Mouse (Mus musculus): Measurements from ENCODE around the gene Grwd1. TPM values are rescaled to one million over a fixed set of nuclear protein-coding genes. Genes with fewer than 3 reads are reported as not detected.

Gene Grwd1
- 27.3 and 27.6 TPM in 2 replicates for polyA plus RNA-seq (2015; fragmentation: Nextera tagmentation; extraction: Ambion mirVana)

DNA sequence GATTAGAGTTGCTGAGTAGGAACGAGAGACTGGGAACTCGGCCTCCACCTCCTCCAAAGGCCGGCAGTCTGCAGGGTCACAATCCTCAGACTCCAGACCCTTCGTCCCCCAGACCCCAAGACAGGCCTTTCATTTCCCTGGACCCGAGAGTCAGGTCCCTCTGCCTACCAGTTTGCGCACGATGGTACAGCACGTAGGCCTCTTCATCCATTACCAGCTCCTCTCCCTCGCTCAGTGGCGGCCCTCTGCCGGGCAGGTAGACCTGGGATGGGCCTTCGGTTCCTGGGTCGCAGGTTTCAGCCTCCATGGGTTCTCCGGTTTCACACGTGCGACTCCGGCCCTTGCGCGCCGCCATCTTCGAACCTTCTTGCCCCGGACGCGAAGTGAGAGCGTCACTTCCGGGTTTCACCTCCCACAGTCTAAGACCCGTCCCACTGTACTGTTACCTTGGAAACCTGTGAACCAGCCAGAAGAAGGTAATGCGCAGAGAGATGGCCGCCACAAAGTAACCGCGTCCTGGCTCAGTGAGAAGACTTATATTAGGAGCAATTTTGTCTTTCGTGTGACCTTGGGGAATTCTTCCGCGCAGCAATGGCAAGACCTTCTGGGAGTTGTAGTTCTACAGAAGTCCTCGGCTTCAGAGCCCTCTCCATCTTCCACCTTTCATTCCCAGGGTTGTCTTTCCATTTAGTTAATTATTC, at the start of gene Grwd1:
Grwd1 (minus strand) TSS at position 518 of the 701 bp plus-strand sequence.

DNA sequence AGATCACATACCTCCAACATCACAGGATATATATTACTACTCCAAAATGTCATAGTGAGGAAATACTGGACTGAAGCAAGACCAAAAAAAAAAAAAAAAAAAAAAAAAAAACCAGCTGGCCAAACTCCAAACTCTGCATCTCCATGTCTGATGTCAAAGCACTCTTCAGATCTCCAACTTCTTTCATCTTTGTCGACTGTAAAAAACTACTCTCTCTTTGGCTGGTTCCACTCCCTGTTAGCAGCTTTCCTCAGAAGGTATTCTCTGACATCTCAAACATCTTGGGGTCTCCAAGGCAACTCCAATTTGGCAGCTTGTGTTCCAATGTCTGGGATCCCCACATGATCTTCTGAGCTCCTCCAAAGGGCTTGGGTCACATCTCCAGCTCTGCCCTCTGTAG, 47.5 kb upstream of the Grwd1 start, which contains the start of gene Grin2d:
Grin2d (minus strand) TSS at position 101 of the 400 bp plus-strand sequence.

DNA sequence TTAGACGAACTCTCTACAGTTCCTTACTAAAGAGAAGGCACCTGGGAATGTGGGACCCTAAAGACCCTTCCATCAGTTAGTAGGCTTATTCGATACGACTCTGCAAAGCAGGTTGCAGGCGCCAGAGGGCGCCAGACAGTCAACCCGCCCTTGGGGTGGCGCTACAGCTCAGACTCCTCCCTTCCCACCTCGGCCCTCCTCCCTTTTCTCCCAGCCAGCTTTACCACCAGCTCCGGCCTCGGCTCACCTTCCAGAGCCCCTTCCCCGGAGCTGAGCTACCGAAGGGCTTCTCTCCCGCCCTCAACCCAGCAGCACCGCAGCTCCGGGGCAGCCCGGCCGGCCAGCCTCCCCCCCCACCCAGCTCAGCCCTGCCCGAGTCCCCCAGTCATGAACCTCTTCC, 41.9 kb upstream of the Grwd1 start, which contains the start of gene Kdelr1:
Kdelr1 (plus strand) TSS at position 149 of the 400 bp plus-strand sequence.

DNA sequence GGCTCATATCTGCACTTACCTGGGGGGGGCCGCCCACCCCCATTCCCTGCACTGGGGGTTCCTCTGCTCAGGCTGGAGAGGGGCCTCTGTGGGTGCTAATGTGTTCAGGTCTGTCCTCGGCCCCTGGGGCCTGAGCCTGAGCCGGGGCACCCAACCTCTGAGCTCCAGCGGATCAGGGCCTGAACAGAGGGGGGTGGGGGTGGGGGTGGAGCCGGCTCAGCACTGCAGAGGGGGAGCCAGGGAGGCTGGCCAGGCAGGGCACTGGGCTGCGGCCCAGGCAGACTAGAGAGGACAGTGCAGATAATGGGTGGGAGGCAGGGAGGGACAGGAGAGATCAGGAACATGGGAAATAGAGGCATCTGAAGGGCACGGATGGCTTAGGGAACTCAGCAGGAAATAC, 6.1 kb downstream of the Grwd1 start, which contains the start of gene Kcnj14:
Kcnj14 (minus strand) TSS at position 185 of the 400 bp plus-strand sequence.

DNA sequence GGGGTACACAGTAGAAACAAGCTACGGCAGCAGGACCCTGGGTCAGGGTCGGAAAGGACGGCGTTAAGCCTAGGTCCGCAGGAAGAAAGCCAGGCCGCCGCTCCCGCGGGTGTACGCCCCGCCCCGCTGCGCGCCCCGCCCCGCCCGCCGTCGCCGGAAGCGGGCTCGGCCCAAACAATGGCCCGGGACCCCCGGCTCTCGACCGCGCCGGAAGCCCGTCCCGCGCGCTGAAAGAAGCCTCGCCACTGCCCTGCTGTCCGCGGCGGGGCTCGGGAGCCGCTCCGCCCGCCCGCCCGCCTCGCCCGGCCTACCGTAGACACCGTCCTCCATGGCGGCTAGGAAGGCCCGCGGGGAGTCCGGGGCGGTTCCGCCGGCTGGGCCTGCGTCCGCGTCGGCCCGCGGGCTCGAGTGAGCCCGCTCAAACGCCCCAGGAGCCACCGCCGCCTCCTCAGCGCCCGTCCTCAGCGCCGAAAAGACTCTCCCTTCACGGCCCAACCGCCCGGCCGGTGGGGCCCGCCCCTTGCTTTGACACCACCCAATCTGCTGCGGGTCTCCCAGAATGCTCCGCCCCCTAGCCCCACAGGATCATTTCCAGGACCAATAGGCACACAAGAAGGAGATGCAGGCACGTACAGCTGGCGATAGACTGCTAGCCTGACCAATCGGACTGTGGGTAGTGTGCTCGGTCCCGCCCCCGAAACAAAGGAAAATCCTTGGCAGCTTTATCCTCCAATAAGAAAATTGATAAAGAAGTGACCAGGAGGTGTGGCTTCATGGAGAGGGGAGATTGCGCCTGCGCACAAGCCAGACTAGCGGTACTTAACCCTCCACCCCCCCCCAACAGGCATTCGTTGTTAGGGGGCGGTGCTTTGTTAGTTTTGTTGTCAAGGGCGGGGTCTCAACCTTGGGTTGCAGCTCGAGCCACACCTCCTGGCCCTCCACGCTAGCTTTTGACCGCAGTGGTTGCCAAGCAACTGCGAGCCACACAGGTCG, 16.7 kb downstream of the Grwd1 start, which contains the start of gene Cyth2:
Cyth2 (minus strand) TSS at position 795 of the 993 bp plus-strand sequence.

DNA sequence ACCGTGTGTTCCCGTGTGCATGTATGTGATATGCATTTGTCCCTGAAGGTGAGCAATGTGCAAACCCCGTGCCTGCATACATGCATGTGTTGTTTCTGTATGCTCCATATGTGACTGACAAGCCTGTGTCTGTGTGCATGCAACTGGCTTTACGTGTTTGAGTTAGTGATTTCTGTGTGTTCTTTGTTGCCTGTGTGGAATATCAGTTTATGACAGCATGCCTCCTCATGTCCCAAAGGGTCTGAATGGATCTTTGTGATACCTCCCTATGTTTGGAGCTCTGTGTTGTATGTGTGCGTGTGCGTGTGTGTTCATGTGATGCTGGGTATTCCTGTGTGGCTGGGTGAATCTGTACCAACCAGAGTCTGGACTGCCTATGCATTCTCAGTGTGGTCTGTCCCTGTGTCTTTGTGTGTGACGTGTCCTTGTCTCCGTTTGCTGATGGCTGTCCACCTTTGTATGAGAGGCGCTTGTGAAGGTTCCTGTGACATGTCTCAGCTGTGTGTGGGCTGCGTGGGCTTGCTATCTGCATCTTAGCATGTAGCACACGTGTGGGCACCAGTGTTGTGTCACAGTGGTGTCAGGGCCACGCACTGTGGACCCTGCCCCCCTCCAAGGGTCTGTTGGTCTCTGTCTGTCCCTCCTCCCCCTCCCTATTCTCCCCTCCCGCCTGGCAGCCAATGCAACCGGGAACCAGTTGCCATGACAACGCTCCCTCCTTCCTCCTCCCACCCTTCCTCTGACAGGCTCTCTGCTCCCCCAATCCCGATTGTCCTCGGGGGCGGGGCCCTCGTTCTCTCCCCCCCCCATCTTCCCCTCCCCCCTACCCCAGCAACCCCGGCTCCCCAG, 46.0 kb downstream of the Grwd1 start, which contains the start of gene Sult2b1:
Sult2b1 (minus strand) TSS at position 146 of the 849 bp plus-strand sequence.

DNA sequence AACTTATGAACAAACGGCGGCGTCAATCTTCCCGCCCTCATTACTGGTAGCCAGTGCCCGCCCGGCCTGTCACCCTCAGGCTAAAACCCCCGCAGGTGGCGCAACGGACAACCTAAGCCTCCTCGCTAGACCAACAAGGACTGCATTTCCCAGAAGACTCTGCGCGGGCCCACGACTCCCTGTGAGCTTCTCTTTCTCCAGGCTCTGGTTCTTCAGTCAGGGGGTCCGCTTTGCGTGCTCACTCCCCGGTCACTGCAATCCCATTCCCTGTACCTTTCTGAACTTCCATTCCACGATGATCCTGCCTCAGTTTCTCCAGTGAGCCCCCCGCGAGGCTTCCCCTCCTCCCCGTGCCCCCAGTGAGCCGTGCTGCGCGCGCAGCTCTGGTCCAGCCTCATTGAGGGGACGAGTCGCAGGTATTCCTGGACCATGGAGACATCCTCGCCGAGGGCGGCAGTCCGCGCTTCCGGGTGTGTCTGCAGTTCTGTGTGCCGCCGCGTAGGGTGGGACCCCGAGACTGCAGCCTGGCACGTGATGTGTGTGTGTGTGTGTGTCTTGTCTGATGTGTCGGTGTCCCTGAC, 47.1 kb downstream of the Grwd1 start, which contains the start of gene Lmtk3:
Lmtk3 (plus strand) TSS at position 228 of the 581 bp plus-strand sequence.

Other genes starting within 250 kb of the Grwd1 start
- 0.18 TPM in 1 of 2 replicates, not detected in the other for gene Fgf21, start 215.5 kb downstream of the Grwd1 start, polyA plus RNA-seq (2015; fragmentation: Nextera tagmentation; extraction: Ambion mirVana)
- 0.05 TPM in 1 of 2 replicates, not detected in the other for gene Fut1, start 213.7 kb downstream of the Grwd1 start, polyA plus RNA-seq (2015; fragmentation: Nextera tagmentation; extraction: Ambion mirVana)
- gene Izumo1, start 209.1 kb downstream of the Grwd1 start, polyA plus RNA-seq (2015; fragmentation: Nextera tagmentation; extraction: Ambion mirVana) = 0.06 TPM in 1 of 2 replicates, not detected in the other
- 10.3 and 13.9 TPM in 2 replicates for gene Rasip1, start 203.5 kb downstream of the Grwd1 start, polyA plus RNA-seq (2015; fragmentation: Nextera tagmentation; extraction: Ambion mirVana)
- gene Mamstr, start 191.0 kb downstream of the Grwd1 start, polyA plus RNA-seq (2015; fragmentation: Nextera tagmentation; extraction: Ambion mirVana) = 139 and 174 TPM in 2 replicates
- gene Fut2, start 164.6 kb downstream of the Grwd1 start, polyA plus RNA-seq (2015; fragmentation: Nextera tagmentation; extraction: Ambion mirVana) = 1.9 and 2.1 TPM in 2 replicates
- 1.6 and 1.7 TPM in 2 replicates for gene Ntn5, start 146.9 kb downstream of the Grwd1 start, polyA plus RNA-seq (2015; fragmentation: Nextera tagmentation; extraction: Ambion mirVana)
- gene Sec1, start 136.5 kb downstream of the Grwd1 start, polyA plus RNA-seq (2015; fragmentation: Nextera tagmentation; extraction: Ambion mirVana) = 0.33 and 0.40 TPM in 2 replicates
- gene Car11, start 131.1 kb downstream of the Grwd1 start, polyA plus RNA-seq (2015; fragmentation: Nextera tagmentation; extraction: Ambion mirVana) = 2.4 and 3.0 TPM in 2 replicates
- gene Dbp, start 125.9 kb downstream of the Grwd1 start, polyA plus RNA-seq (2015; fragmentation: Nextera tagmentation; extraction: Ambion mirVana) = 9.9 and 10.3 TPM in 2 replicates
- gene Rpl18, start 115.5 kb downstream of the Grwd1 start, polyA plus RNA-seq (2015; fragmentation: Nextera tagmentation; extraction: Ambion mirVana) = 568 and 577 TPM in 2 replicates
- gene Sphk2, start 112.9 kb downstream of the Grwd1 start, polyA plus RNA-seq (2015; fragmentation: Nextera tagmentation; extraction: Ambion mirVana) = 11.7 and 13.4 TPM in 2 replicates
- 0.10 and 0.17 TPM in 2 replicates for gene Fam83e, start 109.7 kb downstream of the Grwd1 start, polyA plus RNA-seq (2015; fragmentation: Nextera tagmentation; extraction: Ambion mirVana)
- not detected in 2 replicates for gene Spaca4, start 105.1 kb downstream of the Grwd1 start, polyA plus RNA-seq (2015; fragmentation: Nextera tagmentation; extraction: Ambion mirVana)
- 0.18 TPM in 1 of 2 replicates, not detected in the other for gene Lmtk3, start 47.2 kb downstream of the Grwd1 start, polyA plus RNA-seq (2015; fragmentation: Nextera tagmentation; extraction: Ambion mirVana)
- gene Sult2b1, start 46.3 kb downstream of the Grwd1 start, polyA plus RNA-seq (2015; fragmentation: Nextera tagmentation; extraction: Ambion mirVana) = 0.21 and 5.3 TPM in 2 replicates
- gene Cyth2, start 16.4 kb downstream of the Grwd1 start, polyA plus RNA-seq (2015; fragmentation: Nextera tagmentation; extraction: Ambion mirVana) = 42.5 and 48.2 TPM in 2 replicates
- 0.31 and 0.54 TPM in 2 replicates for gene Kcnj14, start 6.2 kb downstream of the Grwd1 start, polyA plus RNA-seq (2015; fragmentation: Nextera tagmentation; extraction: Ambion mirVana)
- gene Kdelr1, start 41.8 kb upstream of the Grwd1 start, polyA plus RNA-seq (2015; fragmentation: Nextera tagmentation; extraction: Ambion mirVana) = 37.5 and 44.5 TPM in 2 replicates
- gene Grin2d, start 47.4 kb upstream of the Grwd1 start, polyA plus RNA-seq (2015; fragmentation: Nextera tagmentation; extraction: Ambion mirVana) = 0.33 and 0.34 TPM in 2 replicates
- gene Syngr4, start 65.8 kb upstream of the Grwd1 start, polyA plus RNA-seq (2015; fragmentation: Nextera tagmentation; extraction: Ambion mirVana) = 0.45 and 1.2 TPM in 2 replicates
- gene Tmem143, start 66.0 kb upstream of the Grwd1 start, polyA plus RNA-seq (2015; fragmentation: Nextera tagmentation; extraction: Ambion mirVana) = 9.8 and 11.6 TPM in 2 replicates
- gene Emp3, start 90.5 kb upstream of the Grwd1 start, polyA plus RNA-seq (2015; fragmentation: Nextera tagmentation; extraction: Ambion mirVana) = 111 and 129 TPM in 2 replicates
- 2.0 and 2.4 TPM in 2 replicates for gene Ccdc114, start 93.1 kb upstream of the Grwd1 start, polyA plus RNA-seq (2015; fragmentation: Nextera tagmentation; extraction: Ambion mirVana)
- gene Abcc6, start 199.4 kb upstream of the Grwd1 start, polyA plus RNA-seq (2015; fragmentation: Nextera tagmentation; extraction: Ambion mirVana) = 0.16 and 0.65 TPM in 2 replicates
- 14.5 and 14.8 TPM in 2 replicates for gene Nomo1, start 202.8 kb upstream of the Grwd1 start, polyA plus RNA-seq (2015; fragmentation: Nextera tagmentation; extraction: Ambion mirVana)

Data from skeletal muscle tissue, postnatal 0 days (tissue).